Mouse (Mus musculus): ENCODE measurements around the gene Sema4d.
"Not testable (repeated sequence)": the region's sequence is repeated elsewhere in the genome, so short reads cannot be mapped to it uniquely, and the experiment has no call there.

Sema4d gene

DNA sequence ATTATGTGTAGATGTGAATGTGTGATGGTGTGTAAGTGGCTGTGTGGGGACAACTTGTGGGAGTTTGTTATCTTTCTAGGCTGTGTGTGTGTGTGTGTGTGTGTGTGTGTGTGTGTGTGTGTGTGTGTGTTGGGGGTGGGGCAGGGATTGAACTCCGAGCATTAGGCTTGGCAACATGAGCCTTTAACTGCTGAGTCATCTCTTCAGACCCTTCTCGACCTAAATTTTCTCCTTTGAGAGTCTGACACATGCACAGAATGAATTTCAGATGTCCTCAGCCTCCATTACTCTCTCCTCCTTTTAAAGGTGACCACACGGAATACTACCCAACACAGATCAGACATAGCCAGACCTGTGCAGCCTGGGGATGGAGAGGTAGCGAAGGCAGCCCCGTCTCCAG lies 70.4 kb downstream of the Sema4d start:
- DNase-seq: no peak

DNA sequence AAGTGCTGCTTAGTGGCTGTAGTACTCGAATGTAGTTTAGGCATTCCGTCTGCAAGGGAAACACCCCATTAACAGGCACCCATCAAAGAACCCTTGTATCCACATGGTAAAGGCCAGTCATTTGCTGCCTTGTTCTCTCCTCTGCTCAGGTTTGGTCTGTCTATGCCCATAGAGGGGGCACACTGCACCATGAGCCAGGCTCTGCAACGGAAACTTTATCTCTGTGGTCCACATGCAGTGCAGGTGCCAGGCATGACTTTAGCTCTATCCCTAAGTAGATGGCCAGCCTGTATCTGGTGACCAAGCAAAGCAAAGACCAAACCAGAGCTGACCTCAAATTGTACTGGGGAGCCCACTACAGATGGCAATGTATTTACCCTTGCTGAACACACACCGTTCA lies 73.0 kb downstream of the Sema4d start:
- no peak for DNase-seq

DNA sequence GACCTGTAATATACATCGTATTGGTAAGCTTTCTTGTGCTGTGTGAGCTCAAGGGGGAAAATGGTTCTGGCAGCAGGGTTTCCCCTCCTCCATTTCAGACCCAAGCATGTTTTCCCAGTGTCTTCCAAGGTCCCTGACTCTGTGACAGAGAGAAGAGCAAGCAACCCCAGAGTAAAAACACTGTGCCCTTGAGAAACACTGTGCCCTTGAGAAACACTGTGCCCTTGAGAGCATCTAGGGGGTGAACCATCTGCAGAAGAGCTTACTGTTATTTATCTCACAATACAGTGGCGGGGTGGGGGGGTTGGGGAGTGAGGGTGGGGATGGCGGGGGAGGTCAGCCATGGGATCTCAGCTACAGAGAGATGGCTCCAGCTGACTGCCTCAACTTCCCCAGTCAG lies 74.3 kb downstream of the Sema4d start:
- no peak for DNase-seq

DNA sequence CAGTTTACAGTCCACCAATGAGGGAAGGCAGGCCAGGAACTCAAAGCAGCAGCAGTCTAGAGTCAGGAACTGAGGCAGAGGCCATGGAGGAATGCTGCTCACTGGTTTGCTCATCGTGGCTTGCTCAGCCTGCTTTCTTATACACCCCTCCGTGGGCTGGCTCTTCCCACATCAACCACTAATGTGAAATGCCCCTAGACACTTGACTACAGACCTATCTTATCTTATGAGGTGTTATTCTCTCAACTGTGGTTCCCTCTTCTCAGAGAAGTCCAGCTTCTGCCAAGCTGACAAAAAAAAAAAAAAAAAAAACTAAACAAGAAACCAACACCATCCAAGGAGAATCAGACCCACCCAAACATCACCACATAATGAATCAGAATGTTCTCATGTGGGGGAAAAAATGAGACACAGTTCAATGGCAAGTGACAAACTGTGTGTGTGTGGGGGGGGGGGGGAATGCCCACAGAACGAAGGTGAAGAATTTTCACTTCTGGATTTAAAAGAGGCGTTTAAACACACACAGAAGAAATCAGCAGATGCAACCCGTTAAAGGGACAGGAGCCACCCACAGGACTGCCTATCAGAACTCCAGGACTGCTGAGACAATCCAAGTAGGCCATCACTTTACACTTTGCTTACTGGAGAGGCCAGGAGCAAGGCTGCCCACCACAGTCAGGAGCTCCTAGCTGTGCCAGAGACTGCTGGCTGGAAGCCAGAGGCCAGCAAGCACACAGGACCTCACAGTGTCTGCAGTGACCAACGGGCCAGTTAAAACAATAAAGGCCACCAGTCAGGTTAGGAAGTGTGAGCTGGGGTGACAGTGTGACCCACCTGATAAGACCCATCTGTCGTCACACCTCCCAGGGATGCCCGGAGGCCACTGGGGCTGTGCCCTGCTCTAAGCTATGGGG lies 76.9 kb downstream of the Sema4d start:
- no peak for DNase-seq

DNA sequence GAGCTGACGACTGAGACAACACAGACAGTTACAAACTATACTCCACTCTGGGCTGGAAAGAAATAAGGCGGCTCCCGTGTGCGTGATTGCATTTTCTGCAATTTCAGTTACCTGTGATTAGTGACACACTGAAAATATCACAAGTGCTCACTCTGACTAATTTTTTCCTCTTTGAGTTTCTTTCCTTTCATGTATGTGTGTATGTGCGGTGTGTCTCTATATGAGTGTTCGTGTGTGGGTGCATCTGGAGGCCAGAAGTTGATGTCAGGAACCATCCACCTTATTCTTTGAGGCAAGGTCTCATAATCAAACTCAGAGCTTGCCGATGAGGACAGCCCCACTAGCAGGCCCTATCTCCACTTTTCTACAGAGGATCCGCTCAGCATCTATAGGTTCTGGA lies 81.5 kb downstream of the Sema4d start:
- no peak for DNase-seq

DNA sequence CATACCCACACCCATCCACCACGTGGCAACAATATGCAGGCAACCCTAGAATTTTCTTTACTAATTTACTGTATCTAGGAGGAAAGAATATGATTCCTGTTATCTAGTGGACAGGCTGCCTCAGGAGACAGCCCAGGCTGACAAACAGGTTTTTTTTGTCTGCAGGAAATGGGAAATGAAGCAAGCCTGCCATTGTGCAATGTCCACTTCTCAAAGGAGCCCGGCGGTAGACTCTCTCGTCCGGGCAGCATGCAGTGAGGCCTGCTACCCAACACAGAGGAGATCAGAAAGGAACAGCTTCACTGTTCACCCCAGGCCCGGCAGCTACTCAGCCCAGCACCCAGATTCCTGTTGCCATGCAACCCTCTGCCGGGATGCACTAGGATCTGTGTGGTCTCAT lies 82.8 kb downstream of the Sema4d start:
- peak; percentile 68 to 73 for DNase-seq

DNA sequence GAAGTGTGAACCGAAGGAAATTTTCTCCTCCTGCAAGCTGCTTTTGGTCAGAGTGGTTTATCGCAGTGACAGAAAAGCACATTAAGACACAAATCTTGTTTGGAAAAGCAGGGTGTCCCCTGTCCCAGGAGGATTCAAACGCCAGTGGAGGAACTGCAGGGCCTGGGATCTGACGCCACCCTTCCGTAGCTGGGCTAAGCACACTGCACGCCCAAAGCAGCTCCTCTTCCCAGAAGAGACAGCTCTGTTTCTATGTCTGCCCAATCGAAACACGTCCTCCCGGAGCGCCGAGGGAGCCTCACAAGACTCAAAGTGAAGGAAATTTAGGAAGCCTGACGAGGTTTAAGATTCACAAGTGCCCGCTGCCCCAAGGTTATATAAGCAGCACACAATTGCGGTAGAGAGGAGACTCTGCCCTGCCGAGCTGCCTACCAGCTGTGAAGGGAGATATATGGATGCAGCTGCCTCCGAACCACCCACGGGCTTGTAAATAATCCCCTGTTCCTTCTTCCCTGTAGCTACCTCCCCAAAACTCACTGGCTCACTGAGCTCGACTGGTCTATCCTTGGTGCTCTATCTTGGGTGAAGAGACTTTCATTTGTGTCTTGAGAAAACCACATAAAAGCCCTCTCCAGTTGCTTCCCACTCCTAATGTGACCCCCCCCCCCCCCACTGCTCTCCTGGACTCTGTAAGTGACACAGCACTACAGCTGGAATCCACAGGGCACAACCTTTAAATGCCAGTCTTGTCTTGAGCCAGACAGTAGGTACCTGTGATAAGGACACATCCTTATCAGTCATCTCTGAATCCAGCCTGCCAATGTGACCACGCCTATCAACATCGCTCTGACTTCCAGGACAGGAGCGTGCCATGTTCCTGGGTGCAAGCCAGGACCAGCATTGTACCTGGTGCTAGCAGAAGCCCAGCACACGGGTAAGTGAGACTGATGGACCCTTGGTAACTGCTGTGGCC lies 87.4 kb downstream of the Sema4d start:
- DNase-seq: no peak

DNA sequence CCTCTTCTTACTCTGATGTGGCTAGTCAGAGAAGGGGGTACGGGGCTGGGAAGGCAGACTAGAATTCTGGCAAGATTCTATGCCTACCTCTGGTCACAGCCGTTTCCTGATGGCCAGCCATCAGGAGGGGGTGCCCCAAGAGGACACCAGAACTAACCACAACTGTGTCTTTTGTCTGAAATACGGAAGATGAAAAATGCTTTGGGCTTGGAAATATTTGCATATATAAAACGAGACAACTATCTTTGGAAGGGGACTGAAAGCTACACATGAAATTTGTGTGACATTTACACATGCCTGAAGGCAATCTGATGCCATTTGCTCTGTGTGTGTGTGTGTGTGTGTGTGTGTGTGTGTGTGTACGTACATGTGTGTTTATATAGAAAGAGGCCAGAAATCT lies 89.7 kb downstream of the Sema4d start:
- no peak for DNase-seq

DNA sequence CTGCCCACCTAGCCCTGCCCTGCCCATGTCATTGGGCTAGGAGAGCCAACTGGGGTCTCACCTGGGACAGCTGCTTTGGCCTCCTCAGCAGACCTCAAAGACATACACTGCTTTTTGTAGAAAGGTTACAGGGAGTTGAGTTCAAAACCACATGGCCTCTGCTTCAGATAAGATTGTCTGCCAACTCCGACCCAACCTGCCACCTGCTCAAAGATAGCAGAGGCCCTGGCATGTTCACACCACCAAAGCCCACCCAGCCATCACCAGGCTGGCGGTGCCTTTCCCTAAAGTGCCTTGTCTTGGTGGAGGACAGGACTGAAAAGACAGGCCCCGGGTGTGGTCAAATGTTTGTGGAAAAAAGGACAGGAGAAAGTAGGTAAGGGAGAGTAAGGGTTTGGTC lies 95.2 kb downstream of the Sema4d start:
- DNase-seq: no peak

DNA sequence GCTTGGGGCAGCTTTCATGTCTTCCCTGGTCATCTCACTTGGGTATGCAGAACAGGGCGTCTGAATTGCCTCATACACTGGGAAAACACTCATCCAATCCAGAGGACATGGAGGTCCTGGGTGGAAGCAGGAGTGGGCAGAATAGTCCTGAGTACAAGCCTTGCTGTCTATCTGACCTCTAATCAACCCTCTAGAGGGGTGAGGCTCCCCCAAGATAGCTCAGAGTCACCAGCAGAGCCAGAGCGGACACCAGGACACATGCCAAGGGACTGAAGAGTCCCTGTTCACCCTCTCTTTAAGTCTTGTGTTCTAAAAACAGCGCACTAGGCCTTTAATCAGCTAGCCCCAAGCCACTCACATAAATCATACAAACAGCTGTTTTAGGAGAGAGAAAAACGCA lies 95.7 kb downstream of the Sema4d start:
- no peak for DNase-seq

DNA sequence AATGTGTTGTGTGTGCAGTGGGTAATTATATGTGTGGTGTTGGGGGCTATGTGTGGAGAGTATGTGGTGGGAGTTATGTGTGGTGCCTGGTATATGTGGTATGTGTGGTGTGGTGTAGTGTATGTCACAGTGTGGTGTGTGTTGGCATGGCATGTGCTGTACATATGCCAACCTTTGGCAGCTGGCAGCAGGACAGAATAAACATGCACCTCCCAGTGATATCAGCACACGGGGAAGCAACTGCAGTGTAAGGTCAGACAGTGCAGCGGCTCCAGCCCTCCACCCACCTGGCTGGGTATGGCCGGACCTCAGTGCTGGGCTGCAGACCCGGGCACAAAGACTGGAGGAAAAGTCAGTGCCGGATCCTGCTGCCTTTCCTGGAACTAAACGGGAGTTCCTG lies 96.1 kb downstream of the Sema4d start:
- DNase-seq: no peak

DNA sequence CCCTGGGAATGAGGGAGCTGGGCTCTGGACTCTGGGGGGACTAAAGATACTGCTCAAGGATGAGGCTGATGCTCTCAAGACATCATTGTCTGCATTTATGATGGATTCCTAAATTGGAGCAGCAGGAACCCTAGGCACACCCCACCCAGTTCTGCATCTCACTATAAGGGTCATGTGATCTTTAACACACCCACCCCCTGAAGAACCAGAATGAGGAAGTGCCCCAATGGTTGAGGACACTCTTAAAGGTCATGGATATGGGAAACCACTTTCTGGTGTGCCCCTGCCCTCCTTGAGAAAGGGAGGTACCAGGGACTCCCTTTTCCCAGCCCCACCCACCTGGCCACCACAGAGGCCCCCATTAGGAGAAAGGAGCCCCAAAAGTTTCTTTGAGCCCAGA lies 97.1 kb downstream of the Sema4d start:
- DNase-seq: no peak

DNA sequence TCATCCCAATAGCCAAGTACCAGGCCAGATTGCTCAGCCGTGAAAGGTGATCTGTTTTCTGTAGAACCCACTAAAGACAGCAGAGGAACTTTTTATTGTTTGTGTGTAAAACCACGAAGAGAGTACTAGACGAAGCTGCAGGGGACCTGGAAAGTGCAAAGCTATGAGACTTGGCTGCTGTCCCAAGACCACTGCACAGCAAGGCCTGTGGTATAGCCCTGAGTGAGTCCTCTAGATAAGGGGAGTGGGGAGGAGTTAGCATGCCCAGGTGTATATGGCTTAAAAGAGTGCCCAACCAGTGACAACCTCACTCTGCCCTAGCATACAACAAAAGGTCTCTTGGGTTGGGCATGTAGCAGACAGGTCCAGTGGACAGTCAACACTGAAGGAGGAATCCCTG lies 104.9 kb downstream of the Sema4d start:
- DNase-seq: no peak

DNA sequence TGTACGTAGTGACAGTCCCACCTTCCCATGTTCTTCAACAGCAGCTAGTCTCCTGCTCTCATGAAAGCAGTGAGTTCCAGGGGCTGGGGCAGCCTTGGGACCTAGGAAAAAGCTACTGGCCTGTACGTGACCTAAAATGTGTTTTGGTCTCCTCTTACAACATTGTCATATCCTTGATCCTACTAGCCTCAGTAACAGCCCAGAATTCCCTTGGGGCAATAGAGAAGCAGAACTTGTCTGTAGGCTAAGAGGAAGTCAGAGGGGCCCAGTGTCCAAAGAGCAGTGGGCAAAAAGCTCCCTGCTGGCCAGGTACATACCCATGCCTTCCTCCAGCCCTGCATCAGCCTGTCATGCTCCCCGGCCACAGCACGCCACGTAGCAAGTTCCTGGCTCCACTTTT lies 106.6 kb downstream of the Sema4d start:
- no peak for DNase-seq

DNA sequence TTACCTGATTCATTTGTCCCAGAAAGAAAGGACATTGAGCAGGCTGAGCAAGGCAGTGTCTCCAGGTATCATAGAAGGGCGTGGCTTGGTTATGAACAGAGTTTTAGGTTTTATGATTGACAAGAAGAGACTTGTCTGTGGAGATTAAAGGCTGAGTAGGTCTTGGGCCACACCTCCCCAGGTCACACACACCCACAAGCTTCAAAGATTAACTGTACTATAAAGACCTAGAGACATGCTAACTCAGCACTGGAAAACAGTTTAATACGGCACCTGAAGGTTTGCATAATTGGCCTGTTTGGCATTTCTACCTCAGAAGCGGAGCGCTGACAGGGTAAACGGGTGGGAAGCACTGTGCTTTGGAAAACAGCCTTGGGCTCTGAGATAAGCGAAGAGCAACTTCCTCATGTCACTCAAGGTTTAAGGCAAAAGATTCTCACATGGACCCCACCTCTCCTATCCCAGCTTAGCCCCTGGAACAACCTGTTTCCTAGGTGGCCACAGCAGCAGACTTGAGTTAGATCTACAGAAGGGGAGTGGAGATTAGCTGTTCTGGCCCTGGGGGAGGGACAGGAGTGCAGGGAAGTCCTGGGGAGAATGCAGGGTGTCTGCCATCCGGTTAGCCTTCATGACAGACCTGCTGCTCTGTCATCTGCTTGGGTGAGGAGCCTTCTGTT lies 108.1 kb downstream of the Sema4d start:
- DNase-seq: no peak

DNA sequence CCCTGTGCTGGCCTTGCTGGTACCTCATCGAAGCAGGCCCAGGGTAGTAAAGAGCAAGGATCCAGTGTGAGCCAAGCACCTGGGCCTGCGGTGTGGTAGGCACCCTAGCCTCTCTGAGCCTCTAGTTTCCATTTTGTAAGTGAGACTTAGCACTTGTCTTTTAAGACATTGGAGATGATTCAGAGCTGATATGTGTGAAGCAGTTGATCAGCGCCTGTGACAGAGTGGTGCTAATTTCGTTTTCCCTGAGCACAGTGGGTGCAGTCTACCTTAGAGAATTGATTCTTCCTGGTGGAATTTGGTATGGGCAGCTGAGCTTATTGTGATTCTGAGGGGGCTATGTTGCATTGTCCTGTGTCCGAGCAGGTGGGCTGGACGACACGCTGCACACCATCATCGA lies 111.9 kb downstream of the Sema4d start:
- DNase-seq: no peak

DNA sequence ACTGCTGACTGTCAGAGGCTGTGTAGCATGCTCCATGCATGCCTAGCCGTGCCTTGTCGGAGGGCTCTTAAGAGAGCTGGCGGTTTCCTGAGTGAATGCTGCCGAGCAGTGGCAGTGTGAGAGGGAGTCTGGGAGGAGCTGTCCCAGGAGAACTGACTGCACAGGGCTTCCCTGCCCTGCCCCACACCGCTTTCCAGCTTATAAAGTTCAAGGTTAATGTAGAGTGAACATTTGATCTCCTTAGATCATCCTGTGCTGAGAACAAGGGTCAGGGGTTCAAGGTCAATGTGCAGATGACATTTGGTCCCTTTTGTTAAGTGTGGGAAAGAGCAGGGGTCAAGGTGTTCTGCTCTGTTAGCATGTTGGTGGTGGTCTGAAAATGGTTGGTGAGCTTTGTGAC lies 112.5 kb downstream of the Sema4d start:
- DNase-seq: no peak

DNA sequence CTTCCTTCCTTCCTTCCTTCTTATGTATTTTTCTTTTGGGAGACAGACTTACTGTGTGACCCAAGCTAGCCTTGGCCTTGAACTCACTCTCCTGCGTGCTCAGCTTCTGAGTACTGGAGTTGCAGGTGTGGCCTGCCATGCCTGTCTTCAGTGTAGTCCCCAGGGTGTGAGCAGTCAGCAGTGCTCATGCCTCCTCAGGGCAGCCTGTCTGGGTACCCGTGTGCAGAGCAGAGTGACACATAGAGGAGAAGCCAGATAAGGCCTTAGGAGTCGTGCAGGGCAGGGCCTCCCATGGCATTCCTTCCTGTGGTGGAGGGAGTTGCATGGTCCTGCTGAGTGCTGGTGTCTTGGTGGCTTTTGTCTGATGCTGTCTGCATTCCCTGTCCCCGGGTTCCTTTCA lies 114.2 kb downstream of the Sema4d start:
- no peak for DNase-seq

DNA sequence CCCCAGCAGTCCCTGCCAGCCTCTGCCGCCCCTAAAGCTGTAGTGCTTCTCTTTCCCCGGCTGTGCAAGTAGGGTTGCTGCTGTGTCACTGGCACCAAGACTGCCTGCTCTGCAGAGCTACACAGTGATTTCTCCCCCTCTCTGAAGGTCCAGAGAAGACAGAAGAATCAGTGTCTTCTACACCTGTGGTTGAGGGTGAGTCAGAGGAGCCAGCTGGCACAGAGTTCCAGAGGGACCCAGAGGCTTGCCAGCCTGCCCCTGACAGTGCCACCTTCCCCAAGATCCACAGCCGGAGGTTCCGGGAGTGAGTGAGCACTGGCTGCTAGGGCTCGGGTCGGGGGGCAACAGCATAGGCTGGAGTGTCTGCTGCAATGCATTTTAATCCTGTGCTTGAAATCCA lies 114.9 kb downstream of the Sema4d start:
- no peak for DNase-seq

DNA sequence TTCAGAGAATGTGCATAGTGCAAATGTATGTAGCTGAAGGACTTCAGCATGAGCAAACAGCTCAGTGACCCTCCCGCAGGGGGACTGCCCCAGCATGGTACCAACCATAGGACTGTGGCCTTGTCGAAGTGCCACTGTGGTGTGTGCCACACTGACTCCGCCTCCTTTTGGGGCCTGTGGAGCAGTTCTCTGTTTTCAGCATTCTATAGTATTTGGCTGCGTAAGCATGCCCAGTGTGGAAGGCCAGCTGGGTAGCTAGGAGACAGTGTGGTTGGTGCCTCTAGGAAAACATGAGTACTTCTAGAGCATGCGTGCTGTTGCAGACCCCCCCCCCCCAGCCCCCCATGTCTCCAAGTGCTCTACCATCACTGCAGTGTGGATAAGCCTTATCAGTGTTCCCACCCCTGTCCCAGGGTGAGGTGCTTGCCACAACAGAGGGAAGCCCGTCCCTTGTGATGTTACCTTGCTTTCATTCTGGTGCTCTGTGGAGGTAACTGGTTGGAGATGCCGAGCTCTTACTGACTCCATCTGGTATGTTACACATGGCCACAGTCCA lies 115.8 kb downstream of the Sema4d start:
- DNase-seq: no peak

DNA sequence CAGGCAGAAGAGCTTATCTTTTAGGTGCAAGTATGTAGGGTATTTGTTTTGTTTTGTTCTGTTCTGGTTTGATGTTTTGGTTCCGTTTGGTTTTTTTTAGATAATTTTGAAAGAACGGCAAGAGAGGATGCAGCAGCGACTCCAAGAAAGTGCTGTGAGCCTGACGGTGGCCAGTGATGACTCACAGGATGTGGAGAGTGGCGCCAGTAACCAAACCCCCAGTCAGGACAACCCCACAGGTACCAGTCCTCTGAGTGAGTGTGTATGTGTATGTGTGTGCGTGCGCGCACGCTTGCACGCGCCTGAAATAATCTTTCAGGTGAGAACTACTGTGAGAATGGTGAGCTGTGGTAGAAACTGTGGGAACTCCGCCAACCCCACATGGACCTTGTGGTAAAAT lies 116.5 kb downstream of the Sema4d start:
- DNase-seq: no peak

DNA sequence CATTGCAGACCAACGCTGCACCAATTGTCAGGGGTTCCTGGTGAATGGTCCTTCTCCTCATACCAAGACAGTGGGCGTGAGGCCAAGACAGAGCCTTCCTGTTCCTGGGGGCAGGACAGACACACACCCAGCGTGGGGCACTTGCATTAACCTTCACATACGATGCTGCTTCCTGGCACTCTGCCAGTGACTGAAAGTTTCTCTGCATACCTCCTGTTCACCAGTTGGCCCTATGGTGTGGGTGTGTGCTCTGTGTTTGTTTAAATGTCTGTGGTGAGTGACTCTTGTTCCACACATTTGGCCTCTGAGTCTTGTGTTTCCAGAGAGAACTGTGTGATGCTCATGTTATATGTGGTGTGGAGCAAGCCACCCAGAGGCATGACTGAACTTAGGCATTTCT lies 116.9 kb downstream of the Sema4d start:
- DNase-seq: no peak

DNA sequence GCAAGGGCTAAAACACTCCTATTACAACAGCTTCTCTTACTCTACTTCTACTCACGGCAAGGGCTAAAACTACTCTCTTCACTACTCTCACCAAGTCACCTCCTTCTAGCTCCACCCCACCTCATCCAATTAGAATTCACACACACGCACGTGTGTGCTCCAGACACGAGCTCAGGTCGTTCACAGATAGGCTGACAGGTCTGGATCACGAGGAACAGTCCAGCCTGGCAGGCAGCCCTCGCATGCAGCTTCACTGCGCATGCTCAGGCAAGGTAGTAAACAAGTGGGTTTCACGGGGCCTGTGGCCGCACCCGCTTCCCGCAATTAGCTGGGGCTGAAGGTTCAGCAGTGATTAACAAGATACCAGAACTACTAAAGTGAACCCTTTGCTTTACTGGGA lies 125.4 kb downstream of the Sema4d start:
- not testable (repeated sequence) for DNase-seq
